Mouse (Mus musculus): Measurements from ENCODE around the gene Borcs8. TPM values are rescaled to one million over a fixed set of nuclear protein-coding genes. Genes with fewer than 3 reads are reported as not detected.

Borcs8 gene
- total RNA-seq, 2 experiments from 2014 or later: 46.6 to 47.9 TPM

DNA sequence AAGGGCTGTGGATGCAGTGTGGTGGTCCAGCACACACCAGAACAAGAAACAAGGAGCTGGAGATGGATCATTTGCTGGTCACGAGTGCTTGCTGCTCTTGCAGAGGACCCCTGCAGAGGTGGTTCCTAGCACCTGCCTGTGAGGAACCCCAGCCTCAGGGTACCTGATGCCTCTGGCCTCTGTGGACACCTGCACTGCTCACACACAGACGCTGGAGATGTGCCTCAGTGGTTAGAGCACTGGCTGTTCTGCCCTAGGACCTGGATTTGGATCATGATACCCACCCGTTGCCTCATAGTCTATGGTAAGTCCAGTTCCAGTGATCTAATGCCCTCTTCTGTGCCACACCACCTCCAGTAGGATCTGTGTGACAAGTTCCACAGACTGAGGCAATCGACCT lies 2.7 kb upstream of the Borcs8 start:
- H3K27ac ChIP-seq: no peak overlapping the region
- intact Hi-C loops (cut with DNase I): no loop called here
- no peak overlapping the region for H3K4me3 ChIP-seq
- DNase-seq (ENCODE audit: extremely low spot score in 1 of 2, low spot score in 2 of 2): no peak
- TF ChIP-seq CTCF (IDR thresholded peaks at IDR 0.05): no peak

DNA sequence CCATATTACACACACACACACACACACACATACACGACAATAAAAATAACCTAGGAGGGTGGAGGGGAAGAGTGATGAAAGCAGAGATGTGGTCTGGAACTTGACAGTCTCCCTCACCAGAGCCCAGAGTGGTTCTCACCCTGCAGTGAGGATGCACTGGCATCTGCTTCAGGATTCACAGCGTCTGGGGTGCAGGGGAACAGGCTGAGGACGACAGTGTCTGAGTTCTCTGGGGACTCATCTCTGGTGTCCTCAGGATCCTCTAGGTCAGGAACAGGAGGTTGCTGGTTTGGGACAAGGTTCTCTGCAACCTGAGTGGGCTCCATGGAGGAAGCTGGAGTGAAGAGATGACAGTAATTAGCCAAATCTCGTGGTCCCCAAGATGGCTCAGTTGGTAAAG lies 1.4 kb upstream of the Borcs8 start:
- intact Hi-C loops (cut with DNase I): no loop called here
- Histone ChIP-seq H3K27ac (peak overlapping the region; percentile 84; the same call in 1 of the 2 replicates), H3K4me3 (peak overlapping the region; percentile 82; the same call in 1 of the 2 replicates)
- TF ChIP-seq CTCF (IDR thresholded peaks at IDR 0.05): no peak
- no peak for DNase-seq (ENCODE audit: extremely low spot score in 1 of 2, low spot score in 2 of 2)

DNA sequence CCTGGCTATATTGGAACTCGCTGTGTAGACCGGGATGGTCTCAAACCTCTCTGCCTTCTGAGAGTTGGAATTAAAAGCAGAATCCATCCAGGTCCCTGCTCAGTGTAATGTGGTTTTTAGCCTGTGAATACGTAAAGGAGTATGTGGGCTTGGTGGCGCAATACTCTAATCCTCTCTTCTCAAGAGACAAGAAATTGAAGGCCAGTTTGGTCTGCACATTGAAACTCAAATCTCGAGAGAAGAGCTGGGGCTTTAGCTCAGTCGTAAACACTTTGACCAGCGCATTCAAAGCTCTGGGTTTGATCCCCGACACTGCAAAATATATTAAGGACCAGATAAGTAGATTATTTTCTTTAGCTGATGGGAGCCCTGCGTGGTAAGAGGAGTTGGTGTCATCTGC lies 682 bp downstream of the Borcs8 start:
- TF ChIP-seq CTCF (IDR thresholded peaks at IDR 0.05): no peak; the same call in 1 of the 2 replicates
- peak overlapping the region; percentile 82 for H3K4me3 ChIP-seq
- H3K27ac ChIP-seq: peak overlapping the region; percentile 89
- intact Hi-C loops (cut with DNase I): no loop called here
- no peak for DNase-seq (ENCODE audit: extremely low spot score in 1 of 2, low spot score in 2 of 2)

DNA sequence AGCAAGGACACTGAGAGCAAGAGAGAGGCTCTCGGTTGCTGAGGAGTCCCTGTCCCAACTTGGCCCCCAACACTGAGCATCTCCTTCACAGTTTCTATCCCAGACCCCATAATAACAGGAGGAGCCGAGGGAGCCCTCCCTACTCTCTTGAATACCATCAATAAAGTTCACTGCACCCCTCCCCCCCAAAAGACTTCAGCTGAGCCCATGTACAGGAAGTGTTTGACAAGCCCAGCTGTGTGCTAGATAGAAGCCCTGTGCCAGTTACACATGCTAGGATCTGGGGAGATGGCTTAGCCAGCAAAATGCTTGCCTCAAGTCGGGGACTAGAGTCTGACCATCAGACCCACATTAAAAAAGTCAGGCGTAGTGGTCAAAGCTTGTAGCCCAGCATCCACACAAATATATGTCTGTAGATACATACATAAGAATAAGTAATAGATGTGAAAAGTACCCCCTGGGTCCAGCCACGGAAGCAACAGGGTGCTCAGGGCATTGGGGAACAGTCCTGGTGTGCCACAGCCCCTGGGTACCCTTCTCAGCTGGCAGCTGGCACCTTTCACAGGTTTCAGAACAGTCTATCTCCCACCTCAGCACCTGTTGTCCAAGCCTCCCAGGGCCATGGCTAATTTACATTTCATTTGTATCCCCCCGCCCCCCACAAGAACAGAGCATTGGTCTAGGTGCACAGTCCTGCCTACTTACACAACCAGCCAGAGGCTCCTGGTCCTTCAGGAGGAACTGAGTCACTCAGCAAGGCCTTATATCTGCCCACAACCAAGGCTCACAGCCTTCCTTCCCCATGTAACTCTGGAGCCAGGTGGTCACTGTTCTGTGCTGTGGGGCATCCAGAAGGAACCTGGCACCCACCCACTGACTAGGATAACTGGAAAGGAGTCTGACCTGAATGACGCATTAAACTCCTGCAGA lies 8.6 kb downstream of the Borcs8 start:
- intact Hi-C loops (cut with DNase I): no loop called here

DNA sequence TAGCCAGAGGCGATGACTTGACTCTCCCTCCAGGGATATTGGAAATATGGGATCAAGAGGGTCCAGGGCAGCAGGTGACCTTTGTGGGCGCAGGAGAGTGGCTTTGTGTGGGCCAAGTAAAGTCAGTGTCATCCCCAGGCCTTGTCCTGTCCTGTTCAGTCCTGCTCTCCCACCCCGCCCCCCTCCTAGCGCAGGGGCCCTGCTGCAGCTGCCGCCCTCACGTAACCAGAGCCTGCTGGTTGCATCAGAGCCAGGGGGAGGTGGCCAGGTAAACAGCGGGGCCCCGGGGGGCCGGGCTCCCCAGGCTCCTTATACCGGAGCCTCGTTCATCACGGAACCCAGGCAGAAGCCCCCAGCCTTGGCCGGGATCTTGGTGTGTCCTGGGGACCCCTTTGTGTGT lies 10.9 kb downstream of the Borcs8 start:
- intact Hi-C loops (cut with DNase I): no loop called here

More for the DNA sequence above, 8.6 kb downstream of the Borcs8 start:
- TF ChIP-seq CTCF (IDR thresholded peaks at IDR 0.05): no peak
- H3K4me3 ChIP-seq: no peak overlapping the region
- no peak overlapping the region for H3K27ac ChIP-seq
- DNase-seq (ENCODE audit: extremely low spot score in 1 of 2, low spot score in 2 of 2): no peak

DNA sequence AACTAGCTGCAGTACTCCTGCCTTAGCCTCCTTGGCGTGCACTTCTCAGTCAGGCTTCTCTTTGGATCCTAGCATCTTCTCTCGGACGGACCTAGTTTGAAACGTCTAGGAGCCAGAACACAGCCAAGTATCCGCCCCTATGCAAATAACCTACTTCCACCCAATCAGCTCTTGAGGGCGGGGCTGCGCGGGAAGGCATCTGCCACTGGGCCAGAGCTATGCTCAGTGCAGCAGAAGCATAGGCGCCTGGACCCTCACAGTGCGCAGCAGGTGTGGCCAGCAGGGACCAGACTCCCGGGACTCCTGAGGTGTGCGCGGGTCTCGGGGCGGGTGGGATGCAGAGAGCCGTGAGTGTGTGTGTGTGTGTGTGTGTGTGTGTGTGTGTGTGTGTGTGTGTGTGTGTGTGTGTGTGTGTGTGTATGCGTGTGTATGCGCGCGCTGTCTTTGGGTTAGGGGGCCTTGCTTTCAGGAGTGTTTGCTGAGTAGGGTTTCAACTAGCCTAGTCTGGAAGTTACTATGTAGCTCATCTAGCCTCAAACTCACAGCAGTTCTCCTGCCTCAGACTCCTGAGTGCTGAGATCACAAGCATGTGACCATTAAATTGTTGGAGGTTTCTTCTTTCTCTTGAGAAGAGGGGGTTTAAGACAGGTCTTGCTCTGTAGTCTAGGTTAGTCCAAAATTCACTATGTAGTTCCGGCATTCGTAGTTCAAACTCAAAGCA lies 13.4 kb downstream of the Borcs8 start:
- intact Hi-C loops (cut with DNase I): no loop called here
- DNase-seq (ENCODE audit: extremely low spot score in 1 of 2, low spot score in 2 of 2): peak; percentile 36 to 43
- TF ChIP-seq CTCF (IDR thresholded peaks at IDR 0.05): no peak
- Histone ChIP-seq H3K4me3 (no peak overlapping the region), H3K27ac (no peak overlapping the region)

More for the DNA sequence above, 10.9 kb downstream of the Borcs8 start:
- TF ChIP-seq CTCF (IDR thresholded peaks at IDR 0.05): no peak
- H3K27ac ChIP-seq: no peak overlapping the region
- no peak overlapping the region for H3K4me3 ChIP-seq
- no peak for DNase-seq (ENCODE audit: extremely low spot score in 1 of 2, low spot score in 2 of 2)

DNA sequence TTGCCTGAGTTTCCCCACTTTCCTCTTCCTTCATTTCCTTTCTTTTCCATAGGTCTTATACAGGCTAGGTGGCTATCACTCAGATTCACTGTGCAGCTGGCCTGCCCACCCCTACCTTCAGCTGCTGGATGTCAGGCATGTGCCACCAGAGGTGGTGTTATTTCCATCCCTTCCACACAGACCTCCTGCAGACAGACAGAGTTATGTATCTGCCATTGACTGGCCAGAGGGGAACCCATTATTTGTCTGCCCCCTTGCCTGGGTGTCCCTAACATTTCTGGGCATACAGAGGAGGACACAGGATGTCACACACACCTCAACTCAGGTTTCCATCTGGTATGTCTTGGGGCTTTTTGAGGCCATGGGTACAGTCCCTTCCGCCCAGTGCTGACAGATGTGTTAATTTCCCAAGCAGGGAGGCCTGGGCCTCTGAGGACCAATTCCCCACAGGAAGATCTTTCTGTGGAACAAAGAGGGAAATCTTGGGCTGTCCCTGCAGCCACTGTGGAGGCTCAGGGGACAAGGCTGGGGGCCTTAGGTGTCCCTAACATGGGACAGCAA lies 18.0 kb downstream of the Borcs8 start:
- Histone ChIP-seq H3K27ac (no peak overlapping the region), H3K4me3 (no peak overlapping the region)
- DNase-seq (ENCODE audit: extremely low spot score in 1 of 2, low spot score in 2 of 2): no peak
- intact Hi-C loops (cut with DNase I): no loop called here
- TF ChIP-seq CTCF (IDR thresholded peaks at IDR 0.05): no peak

DNA sequence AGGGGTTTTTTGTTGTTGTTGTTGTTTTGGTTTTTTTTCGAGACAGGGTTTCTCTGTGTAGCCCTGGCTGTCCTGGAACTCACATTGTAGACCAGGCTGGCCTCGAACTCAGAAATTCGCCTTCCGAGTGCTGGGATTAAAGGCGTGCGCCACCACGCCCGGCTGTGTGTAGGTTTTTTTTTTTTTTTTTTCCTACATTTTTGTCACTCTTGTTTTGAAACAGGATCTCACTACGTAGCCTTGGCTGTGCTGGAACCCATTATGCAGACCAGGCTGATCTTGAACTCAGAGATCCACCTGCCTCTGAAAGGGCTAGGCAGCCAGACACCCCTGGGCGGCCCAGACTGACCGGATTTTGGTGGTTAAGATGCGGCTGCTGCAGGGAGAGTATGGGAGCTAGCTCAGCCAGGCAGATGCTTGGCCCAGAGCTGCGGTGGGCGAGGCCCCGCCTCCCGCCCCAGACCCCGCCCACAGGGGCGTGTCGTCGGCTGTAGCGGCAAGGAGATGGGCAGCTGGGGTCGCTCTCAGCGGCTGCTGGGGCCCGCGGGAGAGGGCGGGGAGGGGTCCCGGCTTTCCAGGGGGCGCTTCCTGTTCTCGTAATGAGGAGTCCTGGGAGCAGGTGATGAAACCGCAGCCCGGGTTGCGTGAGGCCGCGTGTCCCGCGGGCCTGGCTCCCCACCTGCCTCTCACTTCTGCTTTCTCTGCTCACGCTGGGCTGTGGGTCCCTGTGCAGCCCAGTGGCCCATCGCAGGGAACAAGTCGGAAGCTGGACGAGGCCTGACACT lies 19.0 kb downstream of the Borcs8 start:
- Histone ChIP-seq H3K27ac (peak overlapping the region; percentile 36; the same call in 1 of the 2 replicates), H3K4me3 (peak overlapping the region; percentile 55)
- DNase-seq (ENCODE audit: extremely low spot score in 1 of 2, low spot score in 2 of 2): peak; percentile 64 to 69
- intact Hi-C loops (cut with DNase I): no loop called here
- no peak for TF ChIP-seq CTCF (IDR thresholded peaks at IDR 0.05)

DNA sequence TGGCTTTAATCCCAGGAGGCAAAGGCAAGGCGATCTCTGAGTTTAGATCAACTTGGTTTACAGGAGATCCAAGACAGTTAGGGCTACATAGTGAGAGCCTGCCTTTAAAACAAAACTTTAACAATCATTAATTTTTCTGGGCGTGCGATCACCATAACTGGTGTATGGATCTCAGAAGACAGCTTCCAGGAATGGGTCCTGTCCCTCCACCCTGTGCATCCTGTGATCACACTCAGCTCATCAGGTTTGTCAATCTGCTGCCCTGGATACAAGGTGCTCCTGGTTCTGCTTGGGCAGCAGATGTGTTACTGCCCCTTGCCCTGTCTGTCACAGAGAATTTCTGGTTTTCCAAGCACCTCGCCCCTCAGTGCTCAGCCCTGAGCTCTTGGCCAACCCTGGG lies 19.9 kb downstream of the Borcs8 start:
- no peak for TF ChIP-seq CTCF (IDR thresholded peaks at IDR 0.05)
- Histone ChIP-seq H3K4me3 (no peak overlapping the region), H3K27ac (no peak overlapping the region)
- intact Hi-C loops (cut with DNase I): no loop called here
- no peak for DNase-seq (ENCODE audit: extremely low spot score in 1 of 2, low spot score in 2 of 2)

DNA sequence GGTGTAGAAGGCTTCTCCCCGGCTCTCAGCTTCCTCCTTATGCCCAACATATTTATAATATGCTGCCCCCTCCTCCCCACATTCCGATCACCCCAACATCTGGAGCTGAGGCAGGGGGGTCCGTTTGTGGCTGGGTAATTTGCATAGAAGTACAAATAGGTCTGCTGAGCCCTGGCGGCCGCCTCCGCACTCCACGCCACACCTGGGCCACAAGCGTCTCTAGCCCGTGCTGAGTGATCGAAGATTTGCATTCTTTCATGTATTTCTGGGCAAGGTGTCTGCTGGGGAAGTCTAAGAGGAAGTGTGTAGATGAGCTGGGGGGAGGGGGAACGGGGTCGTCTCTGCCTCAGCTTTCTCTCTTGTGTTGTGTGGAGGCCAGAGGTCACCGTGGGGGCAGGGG lies 20.7 kb downstream of the Borcs8 start:
- intact Hi-C loops (cut with DNase I): no loop called here
- H3K4me3 ChIP-seq: no peak overlapping the region
- TF ChIP-seq CTCF (IDR thresholded peaks at IDR 0.05): no peak

DNA sequence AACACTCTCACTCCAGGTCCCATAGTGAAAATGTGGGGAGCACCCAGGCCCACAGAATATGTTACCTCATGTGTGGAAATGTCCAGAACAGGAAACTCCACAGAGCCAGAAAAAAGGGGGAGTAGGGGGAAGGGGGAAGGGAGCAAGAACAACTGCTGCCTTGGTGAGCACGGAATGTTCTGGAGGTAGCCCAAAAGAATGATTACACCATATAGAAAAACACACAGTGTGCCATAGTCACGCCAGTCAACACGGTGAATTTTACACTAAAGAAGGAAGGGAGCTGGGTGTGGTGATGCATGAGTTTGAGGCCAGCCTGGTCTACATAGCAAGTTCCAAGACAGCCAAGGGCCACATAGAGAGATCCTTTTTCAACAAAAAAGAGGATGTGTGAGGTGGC lies 24.0 kb downstream of the Borcs8 start:
- Histone ChIP-seq H3K4me3 (no peak overlapping the region), H3K27ac (no peak overlapping the region)
- intact Hi-C loops (cut with DNase I): no loop called here
- no peak for TF ChIP-seq CTCF (IDR thresholded peaks at IDR 0.05)
- DNase-seq (ENCODE audit: extremely low spot score in 1 of 2, low spot score in 2 of 2): no peak

More for the DNA sequence above, 20.7 kb downstream of the Borcs8 start:
- DNase-seq (ENCODE audit: extremely low spot score in 1 of 2, low spot score in 2 of 2): no peak
- no peak overlapping the region for H3K27ac ChIP-seq

Measured in left cerebral cortex, adult 2 months (tissue).